Mouse (Mus musculus): ENCODE results near the gene Ddx39b.

DNA sequence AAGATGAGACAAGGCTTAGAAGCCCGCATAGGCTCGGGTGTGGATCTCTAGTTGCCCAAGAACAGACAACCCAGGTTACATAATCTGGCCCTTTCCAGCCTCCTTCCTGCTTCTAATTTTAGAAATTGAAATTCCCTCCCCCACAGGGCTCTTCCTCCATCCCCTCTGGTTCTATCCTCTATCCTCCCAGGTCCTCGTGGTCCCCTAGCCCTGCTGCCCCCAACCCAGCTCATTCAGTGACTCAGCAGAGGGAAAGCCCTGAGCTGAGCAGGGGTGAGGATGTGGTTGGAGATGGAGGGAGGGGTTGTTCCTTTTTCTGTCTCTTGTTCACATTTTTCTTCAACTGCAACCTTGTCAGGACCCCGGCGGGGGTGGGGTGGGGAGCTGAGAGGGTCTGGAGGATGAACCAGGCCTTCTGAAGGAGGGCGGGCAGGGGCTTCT, 21.9 kb upstream of the Ddx39b start:
- no peak for TF ChIP-seq POLR2A (IDR thresholded peaks at IDR 0.05; ENCODE audit: low read depth, low read length)
- TF ChIP-seq CTCF (IDR thresholded peaks at IDR 0.05; ENCODE audit: extremely low read depth, insufficient read length, insufficient replicate concordance, low read depth, low read length) = no peak
